Mouse (Mus musculus) c-Kit-positive CD71-positive TER-119-negative erythroid progenitor cells, embryonic 14.5 days (primary cell): ENCODE data around the gene Senp7.
"Not testable (repeated sequence)": the region's sequence is repeated elsewhere in the genome, so short reads cannot be mapped to it uniquely, and the experiment has no call there.

Experiments
- DNase-seq: peaks from one replicate; pipeline ENCODE4 v3.0.0-alpha.2; 2013; ENCODE audit warnings: low read depth

Gene Senp7

DNA sequence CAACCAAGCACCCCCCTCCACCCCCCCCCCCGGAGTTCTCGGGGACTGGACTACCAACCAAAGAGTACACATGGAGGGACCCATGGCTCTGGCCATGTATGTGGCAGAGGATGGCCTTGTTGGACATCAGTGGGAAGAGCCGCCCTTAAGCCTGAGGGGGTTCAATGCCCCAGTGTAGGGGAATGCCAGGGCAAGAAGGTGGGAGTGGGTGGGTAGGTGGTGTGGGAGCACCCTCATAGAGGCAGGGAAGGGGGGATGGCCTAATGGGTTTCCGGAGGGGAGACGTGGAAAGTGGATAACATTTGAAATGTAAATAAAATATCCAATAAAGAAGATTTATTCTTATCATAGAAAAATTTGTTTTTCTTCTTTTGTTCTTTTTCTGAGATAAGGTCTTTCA, 89.5 kb downstream of the Senp7 start:
- not testable (repeated sequence) for DNase-seq

- DNase-seq: no peak
Measured at GRCm38 (mm10) chr16:56139921-56140320, 91.8 kb downstream of the Senp7 start.

DNA sequence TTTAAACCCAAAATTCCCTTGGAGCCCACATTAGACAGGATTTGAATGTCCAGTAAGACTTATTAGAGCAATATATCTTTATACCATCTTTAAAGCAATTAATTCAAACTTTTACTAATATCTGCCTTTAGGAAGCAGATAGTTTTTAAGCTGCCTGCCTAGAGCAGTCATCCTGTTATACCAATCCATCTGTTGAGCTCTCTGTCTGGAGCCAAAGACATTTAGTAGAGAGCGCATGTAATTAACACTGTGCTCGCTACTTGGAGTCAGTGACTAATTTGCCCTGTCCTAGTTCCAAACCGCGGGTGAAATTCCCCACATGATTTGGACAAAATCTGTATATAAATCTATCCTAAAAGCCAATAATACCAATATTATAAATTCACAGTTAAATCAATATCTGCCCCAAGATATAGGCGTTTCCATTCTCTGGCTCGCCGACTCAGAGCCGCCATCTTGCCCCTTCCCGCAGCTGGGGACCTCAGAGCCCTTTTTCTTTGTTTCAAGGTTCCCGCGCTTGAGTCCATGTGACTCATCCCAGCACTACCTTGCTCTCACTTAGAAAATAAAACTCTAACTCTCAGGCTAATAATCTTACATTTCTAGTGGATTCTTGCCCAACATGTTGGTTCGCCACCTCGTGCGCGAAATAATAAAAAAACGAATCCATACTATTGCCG, 96.9 kb downstream of the Senp7 start:
- no peak for DNase-seq

DNA sequence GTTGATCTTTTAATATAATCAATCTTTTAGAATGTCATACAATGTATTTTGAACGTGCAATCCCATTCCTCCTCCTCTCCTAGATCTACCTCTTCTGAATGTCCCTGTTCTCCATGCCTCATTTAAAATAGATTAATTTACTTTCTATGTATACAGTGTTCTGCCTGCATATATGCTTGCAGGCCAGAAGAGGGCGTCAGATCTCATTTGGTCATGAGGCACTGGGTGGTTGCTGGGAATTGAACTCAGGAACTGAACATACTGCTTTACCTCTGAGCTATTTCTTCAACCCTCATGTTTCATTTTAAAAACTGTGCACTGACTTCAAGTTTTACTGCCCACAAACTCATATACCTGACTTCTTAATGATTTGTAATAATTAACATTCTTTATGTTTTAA, 99.5 kb downstream of the Senp7 start:
- DNase-seq: no peak

DNA sequence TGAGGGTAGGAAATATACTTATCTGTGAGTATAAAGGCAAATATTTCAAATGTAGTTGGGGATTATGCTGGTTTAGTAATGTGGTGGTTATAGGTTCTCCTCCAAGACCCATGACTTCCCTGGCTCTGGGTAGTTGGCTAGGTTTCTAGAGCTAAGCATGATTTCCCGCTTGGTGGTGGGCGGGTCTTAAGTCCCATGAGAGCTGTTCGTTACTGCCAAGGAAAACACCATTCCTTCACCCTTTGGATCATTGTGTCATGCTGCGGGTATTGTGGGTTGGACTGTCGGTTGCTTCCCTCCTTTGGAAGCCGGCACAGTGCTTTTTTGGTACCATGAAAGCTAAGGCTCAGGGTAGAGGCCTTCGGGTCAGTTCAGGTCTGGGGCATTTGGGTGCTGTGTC, 115.3 kb downstream of the Senp7 start:
- DNase-seq: no peak

GRCm38 (mm10) chr16:56170247-56170646, 122.1 kb downstream of the Senp7 start:
- DNase-seq: no peak

DNA sequence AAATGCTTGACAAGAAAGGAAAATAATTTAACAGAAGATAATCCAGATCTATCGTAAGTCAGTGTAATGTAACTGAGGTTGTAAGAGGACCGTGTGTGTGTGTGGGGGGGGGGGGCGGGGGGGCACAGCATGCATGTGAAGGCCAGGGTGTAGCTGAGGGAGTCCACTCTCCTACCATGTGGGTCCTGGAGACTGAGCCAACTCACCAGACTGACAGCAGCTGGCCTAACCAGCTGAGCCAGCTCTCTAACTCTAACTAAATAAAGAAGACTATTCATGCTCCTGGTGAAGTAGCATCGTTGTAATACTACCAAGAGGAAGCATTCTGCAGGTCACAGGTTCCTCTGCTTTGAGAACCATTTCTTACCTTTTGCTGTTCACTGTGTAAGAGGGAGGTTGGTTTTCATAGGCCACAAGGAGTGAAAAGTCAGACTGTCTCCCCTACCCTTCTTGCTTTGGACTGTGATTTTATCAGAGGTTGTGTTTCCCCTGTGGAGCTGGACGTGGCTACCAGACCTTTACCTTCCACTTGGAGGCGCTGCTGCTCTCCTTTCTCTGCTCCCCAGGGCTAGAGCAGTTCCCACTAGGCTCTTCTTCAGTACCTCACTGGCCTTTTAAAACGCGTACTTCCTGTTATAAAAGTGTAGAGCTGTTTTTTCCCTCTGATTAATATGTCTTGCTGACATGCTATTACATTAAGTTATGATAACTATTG, 127.9 kb downstream of the Senp7 start:
- DNase-seq: peak; percentile 4

- no peak for DNase-seq
Measured at GRCm38 (mm10) chr16:56186863-56187262, 138.7 kb downstream of the Senp7 start.

DNA sequence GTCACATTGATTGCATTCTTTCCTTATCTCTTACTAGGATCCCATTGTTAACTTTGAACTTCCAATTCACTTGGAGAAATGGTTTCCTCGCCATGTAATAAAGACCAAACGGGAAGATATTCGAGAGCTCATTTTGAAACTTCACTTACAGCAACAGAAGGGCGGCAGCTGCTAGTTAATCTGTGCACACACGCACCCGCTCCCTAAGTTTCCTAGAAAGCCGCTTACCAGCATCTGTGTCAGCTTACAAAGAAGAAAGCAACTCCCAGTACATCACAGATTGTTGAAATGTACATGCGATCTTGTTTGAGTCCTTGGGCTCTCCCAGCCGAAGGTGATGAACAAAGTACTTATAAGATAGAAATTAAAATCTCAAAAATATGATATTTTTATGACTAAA, 140.1 kb downstream of the Senp7 start:
- DNase-seq: no peak

DNA sequence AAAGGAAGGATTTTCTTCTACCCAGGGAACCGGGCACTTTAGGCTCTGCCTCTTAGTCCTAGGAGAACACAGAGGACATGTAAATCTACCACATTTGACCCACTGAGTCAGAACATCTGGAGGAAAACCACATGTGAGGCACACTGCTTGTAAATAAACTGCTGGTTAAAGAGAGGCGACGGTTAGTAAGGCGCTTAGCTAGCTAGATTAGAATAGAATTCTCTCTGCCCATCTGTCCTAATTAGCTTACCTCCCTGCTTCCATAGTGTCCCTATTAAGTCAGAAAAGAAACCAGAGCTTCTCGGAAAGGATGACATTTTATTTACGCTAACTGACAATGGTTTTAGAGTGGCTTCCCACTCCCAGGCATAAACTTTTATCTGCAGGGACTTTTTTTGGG, 155.9 kb downstream of the Senp7 start, which contains the start of gene Impg2:
Gene Impg2, plus strand, starts transcription at position 263 of the 400 bp plus-strand sequence.
- no peak for DNase-seq

GRCm38 (mm10) chr16:56212740-56213139, 164.6 kb downstream of the Senp7 start:
- no peak for DNase-seq

DNA sequence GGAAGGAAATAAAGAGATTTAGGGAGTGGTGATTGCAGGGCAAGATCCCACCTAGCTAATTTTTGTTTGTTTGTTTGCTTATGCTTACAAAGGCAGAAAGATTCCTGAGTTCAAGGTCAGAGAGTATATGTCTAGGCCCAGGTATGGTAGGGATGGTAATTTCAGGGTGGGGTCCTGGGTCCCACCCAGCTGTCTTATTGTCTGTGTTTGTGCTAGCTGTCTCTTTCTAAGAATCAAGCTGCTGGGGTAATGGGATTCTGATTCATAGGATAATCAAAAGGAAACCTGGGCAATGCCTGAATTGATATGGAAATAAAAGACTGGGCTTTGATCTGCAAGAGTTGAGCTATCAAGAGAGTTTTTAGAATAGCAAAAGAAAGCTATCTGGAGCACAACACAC, 179.5 kb downstream of the Senp7 start:
- no peak for DNase-seq

DNA sequence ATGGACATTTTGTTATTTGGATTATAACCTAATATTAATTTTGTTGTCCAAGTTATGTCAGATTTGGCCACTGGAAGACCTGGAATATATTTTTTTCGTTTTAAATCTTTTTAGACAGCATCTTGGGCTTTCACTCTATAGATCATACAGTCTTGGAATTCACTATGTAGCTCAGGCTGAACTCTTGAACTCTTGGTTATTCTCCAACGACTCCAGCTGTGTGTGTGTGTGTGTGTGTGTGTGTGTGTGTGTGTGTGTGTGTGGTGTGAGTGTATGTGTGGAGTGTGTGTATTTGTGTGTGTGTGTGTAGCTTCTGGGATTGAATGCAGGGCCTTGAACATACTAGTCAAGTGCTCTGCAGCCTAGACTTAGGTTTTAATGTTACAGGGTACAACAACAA, 181.3 kb downstream of the Senp7 start:
- DNase-seq: no peak

DNA sequence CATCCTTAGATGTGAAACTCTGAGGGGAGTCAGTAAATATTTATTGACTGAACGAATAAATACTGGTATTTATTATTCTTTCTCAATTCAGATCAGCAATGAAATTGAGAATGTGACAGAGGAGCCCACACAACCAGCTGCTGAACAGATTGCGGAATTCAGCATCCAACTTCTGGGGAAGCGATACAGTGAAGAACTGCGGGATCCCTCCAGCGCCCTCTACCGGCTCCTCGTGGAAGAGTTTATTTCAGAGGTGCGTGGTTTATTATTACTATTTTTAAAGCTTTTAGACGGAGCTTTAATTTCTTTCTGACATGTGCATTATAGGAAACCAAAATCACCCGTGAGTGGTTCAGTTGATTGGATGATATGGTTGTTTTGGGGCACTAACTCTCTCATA, 183.2 kb downstream of the Senp7 start:
- DNase-seq: peak; percentile 1

GRCm38 (mm10) chr16:56232736-56233135, 184.6 kb downstream of the Senp7 start:
- no peak for DNase-seq
